Mouse (Mus musculus) hindbrain, embryonic 14.5 days (tissue): ENCODE data around the gene P2ry4. TPM values are rescaled to one million over a fixed set of nuclear protein-coding genes. Genes with fewer than 3 reads are reported as not detected.

ENCODE experiments used
- ATAC-seq: fragments of 200-750 bp; cut with Nextera tagmentation; 2 replicates; pipeline ENCODE4 v1.8.0; 2017; ENCODE audit warnings: moderate number of reproducible peaks, mild to moderate bottlenecking, moderate TSS enrichment, moderate library complexity; ENCODE audit not compliant: low FRiP score
- DNase-seq: peaks from one replicate; pipeline ENCODE4 v3.0.0-alpha.2; 2015; ENCODE audit warnings: low spot score
- H3K27ac ChIP-seq: fragments of 300-500 bp; sonication (generic); 2 replicates; pipeline ENCODE4 v1.5.1; 2014; ENCODE audit warnings: mild to moderate bottlenecking, moderate library complexity
- H3K27me3 ChIP-seq: fragments of 300-500 bp; sonication (generic); 2 replicates; pipeline ENCODE4 v1.6.1; 2014; ENCODE audit warnings: mild to moderate bottlenecking, low read length, mixed read lengths; ENCODE audit not compliant: control insufficient read depth, insufficient read depth
- H3K36me3 ChIP-seq: fragments of 300-500 bp; sonication (generic); replicated peaks from 2 replicates; pipeline ENCODE4 v1.6.1; 2014; ENCODE audit not compliant: control insufficient read depth, insufficient read depth
- H3K4me1 ChIP-seq: fragments of 300-500 bp; sonication (generic); replicated peaks from 2 replicates; pipeline ENCODE4 v1.6.1; 2014; ENCODE audit warnings: antibody characterized with exemption, low read length, mixed read lengths; ENCODE audit not compliant: control insufficient read depth, insufficient read depth
- H3K4me2 ChIP-seq: fragments of 300-500 bp; sonication (generic); replicated peaks from 2 replicates; pipeline ENCODE4 v1.6.1; 2014; ENCODE audit warnings: mild to moderate bottlenecking, moderate library complexity
- H3K4me3 ChIP-seq: fragments of 300-500 bp; sonication (generic); replicated peaks from 2 replicates; pipeline ENCODE4 v1.5.1; 2014; ENCODE audit warnings: mild to moderate bottlenecking, low read length
- H3K9ac ChIP-seq: fragments of 300-500 bp; sonication (generic); 2 replicates; pipeline ENCODE4 v1.6.1; 2014
- H3K9me3 ChIP-seq: fragments of 300-500 bp; sonication (generic); 2 replicates; pipeline ENCODE4 v1.6.1; 2016; ENCODE audit warnings: low read length; ENCODE audit not compliant: control insufficient read depth
- WGBS: fragments of 180-500 bp; shearing (Covaris S2); extraction: QIAGEN DNeasy Blood & Tissue Kit; methylation state at CpG from one replicate; pipeline ENCODE4 v1.1.7; 2014; 5-methylcytosine and 5-hydroxymethylcytosine counted together
- polyA plus RNA-seq: library from polyadenylated mRNA; unstranded; fragments of >200 nt; fragmentation: Nextera tagmentation; extraction: Ambion mirVana; gene quantifications from 2 replicates; pipeline ENCODE4 v1.2.1, GENCODE M21; 2014

P2ry4 gene
- not detected in 2 replicates for polyA plus RNA-seq

GRCm38 (mm10) chrX:100594791-100595190 lies at the start of gene P2ry4:
TSS of gene P2ry4 (minus strand) at chrX:100594869.
- 69% methylated on average over 4 of the region's 4 CpGs for WGBS
- Histone ChIP-seq H3K27ac (no peak within 1 kb of the TSS), H3K4me3 (no peak within 1 kb of the TSS), H3K9me3 (no peaks in the 10 kb centered on the region), H3K9ac (no peak within 1 kb of the TSS), H3K36me3 (no peaks in the 10 kb centered on the region), H3K4me2 (no peak within 1 kb of the TSS), H3K27me3 (0 out of 2 replicates have a peak, but pooled peaks cover 8% of the 10 kb centered on the region), H3K4me1 (no peaks in the 10 kb centered on the region)
- ATAC-seq (no peak), DNase-seq (no peak)

- 94% methylated on average over 8 of the region's 8 CpGs for WGBS
- Histone ChIP-seq H3K27me3 (no peaks in the 10 kb centered on the region; the same call in 1 of the 2 replicates), H3K4me2 (no peak overlapping the region), H3K9me3 (no peaks in the 10 kb centered on the region), H3K36me3 (no peaks in the 10 kb centered on the region), H3K4me1 (no peaks in the 10 kb centered on the region), H3K9ac (no peak overlapping the region), H3K4me3 (no peak overlapping the region), H3K27ac (no peak overlapping the region)
- no peak for DNase-seq
- ATAC-seq = no peak
Measured at GRCm38 (mm10) chrX:100638477-100638876, 43.8 kb upstream of the P2ry4 start.

GRCm38 (mm10) chrX:100629076-100629475 lies 34.4 kb upstream of the P2ry4 start:
- Histone ChIP-seq H3K36me3 (no peaks in the 10 kb centered on the region), H3K27ac (no peak overlapping the region), H3K4me3 (no peak overlapping the region), H3K9ac (no peak overlapping the region), H3K4me1 (no peaks in the 10 kb centered on the region), H3K9me3 (no peaks in the 10 kb centered on the region), H3K4me2 (no peak overlapping the region), H3K27me3 (0 out of 2 replicates have a peak, but pooled peaks cover 3% of the 10 kb centered on the region)
- ATAC-seq (no peak), DNase-seq (no peak)
- WGBS = 94% methylated on average over 2 of the region's 2 CpGs

GRCm38 (mm10) chrX:100625802-100626793 lies 31.4 kb upstream of the P2ry4 start, which contains the start of gene Pdzd11:
TSS of gene Pdzd11 (minus strand) at chrX:100626568.
- Histone ChIP-seq H3K27me3 (0 out of 2 replicates have a peak, but pooled peaks cover 3% of the 10 kb centered on the region), H3K4me1 (no peaks in the 10 kb centered on the region), H3K9me3 (no peaks in the 10 kb centered on the region), H3K4me2 (peak within 1 kb of the TSS; percentile 71), H3K4me3 (peak within 1 kb of the TSS; percentile 47), H3K9ac (peak within 1 kb of the TSS; percentile 67), H3K36me3 (peaks cover 10% of the 10 kb centered on the region), H3K27ac (peak within 1 kb of the TSS; percentile 47; the same call in 1 of the 2 replicates)
- 19% methylated on average over 62 of the region's 62 CpGs for WGBS
- peak; percentile 87 for DNase-seq
- ATAC-seq = peak; percentile 100

GRCm38 (mm10) chrX:100625546-100625801 lies 30.8 kb upstream of the P2ry4 start, which contains the start of gene Kif4:
TSS of gene Kif4 (plus strand) at chrX:100625737.
- Histone ChIP-seq H3K4me3 (peak within 1 kb of the TSS; percentile 47), H3K9ac (peak within 1 kb of the TSS; percentile 67), H3K4me1 (no peaks in the 10 kb centered on the region), H3K27ac (peak within 1 kb of the TSS; percentile 47; the same call in 1 of the 2 replicates), H3K4me2 (peak within 1 kb of the TSS; percentile 71), H3K36me3 (peaks cover 10% of the 10 kb centered on the region), H3K27me3 (0 out of 2 replicates have a peak, but pooled peaks cover 3% of the 10 kb centered on the region), H3K9me3 (no peaks in the 10 kb centered on the region)
- WGBS = 22% methylated on average over 3 of the region's 3 CpGs
- ATAC-seq (no peak), DNase-seq (no peak)

DNA sequence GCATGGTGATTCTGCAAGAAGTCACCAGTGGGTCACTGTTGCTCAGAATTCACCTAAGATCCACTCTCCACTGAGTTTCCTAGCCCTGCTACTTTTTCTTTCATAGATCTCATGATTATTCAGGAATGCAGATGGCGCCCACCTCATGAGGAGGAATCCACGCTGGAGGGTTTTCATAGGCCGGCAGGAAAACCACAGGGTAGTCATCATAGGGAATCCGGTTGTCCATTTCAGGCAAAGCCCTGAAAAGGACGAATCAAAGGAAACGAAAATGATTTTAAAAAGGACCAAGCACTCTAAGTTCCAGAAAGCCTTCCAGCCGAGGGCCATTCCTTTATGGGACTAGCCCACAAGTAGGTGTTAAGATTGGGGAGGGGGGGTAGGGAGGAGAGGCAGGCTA lies 30.5 kb upstream of the P2ry4 start:
- ATAC-seq = no peak

GRCm38 (mm10) chrX:100624242-100624641 lies 29.6 kb upstream of the P2ry4 start:
- Histone ChIP-seq H3K4me2 (no peak overlapping the region), H3K36me3 (peaks cover 10% of the 10 kb centered on the region), H3K27ac (no peak overlapping the region), H3K27me3 (0 out of 2 replicates have a peak, but pooled peaks cover 3% of the 10 kb centered on the region), H3K9me3 (no peaks in the 10 kb centered on the region), H3K9ac (no peak overlapping the region), H3K4me3 (no peak overlapping the region), H3K4me1 (no peaks in the 10 kb centered on the region)
- ATAC-seq = no peak
- WGBS = 94% methylated on average over 4 of the region's 4 CpGs
- DNase-seq = no peak

More for the DNA sequence above, 30.5 kb upstream of the P2ry4 start:
- no peaks in the 10 kb centered on the region for H3K9me3 ChIP-seq
- peak overlapping the region; percentile 67 for H3K9ac ChIP-seq
- peak overlapping the region; percentile 47 for H3K4me3 ChIP-seq
- H3K27ac ChIP-seq = no peak overlapping the region
- peak overlapping the region; percentile 57 for H3K4me2 ChIP-seq
- DNase-seq = no peak
- WGBS = 40% methylated on average over 7 of the region's 7 CpGs
- H3K4me1 ChIP-seq = no peaks in the 10 kb centered on the region
- H3K27me3 ChIP-seq = 0 out of 2 replicates have a peak, but pooled peaks cover 3% of the 10 kb centered on the region
- peaks cover 10% of the 10 kb centered on the region for H3K36me3 ChIP-seq

DNA sequence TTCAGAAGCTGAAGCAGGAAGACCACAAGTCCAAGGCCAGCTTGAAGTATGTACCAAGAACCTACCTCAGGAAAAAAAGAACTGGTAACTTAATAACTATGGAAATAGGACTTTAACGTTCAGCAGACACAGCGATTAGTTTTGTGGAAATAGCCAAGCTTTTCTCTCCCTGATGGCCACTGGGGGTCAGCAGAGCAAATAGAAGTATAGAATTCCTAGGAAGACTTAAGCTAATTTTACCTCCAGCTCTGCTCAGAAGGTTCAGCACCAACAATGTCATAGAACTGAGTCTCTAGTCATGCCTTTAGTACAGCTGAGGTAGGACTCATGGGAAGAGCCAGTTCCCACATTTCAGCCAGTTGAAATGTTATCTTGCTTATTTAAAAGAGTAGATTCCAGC lies 26.7 kb upstream of the P2ry4 start:
- WGBS = 74% methylated on average over 2 of the region's 2 CpGs
- Histone ChIP-seq H3K4me1 (no peaks in the 10 kb centered on the region), H3K9me3 (no peaks in the 10 kb centered on the region), H3K36me3 (peaks cover 10% of the 10 kb centered on the region), H3K4me3 (no peak overlapping the region), H3K27ac (no peak overlapping the region), H3K4me2 (no peak overlapping the region), H3K9ac (no peak overlapping the region), H3K27me3 (no peaks in the 10 kb centered on the region)
- ATAC-seq = no peak
- DNase-seq = no peak

DNA sequence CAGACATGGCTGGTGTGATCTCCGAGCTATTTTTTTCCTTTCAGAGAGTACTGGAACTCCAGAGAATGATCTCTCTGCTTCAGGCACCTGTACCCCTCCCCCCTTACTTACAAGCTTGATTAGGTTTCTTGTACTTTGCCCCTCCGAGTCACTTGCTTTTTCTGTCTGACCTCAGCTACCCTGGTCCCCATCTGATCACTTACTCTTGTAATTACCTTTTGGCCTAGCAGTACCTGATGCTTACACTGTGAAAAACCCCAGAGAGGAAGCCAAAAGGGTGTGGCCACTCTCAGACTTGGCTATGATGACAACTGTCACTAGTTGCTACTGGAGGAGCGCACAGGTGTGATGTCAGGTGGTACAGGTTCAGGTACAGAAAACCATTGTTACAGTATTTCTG lies 23.8 kb upstream of the P2ry4 start:
- Histone ChIP-seq H3K4me1 (no peaks in the 10 kb centered on the region), H3K27ac (no peak overlapping the region), H3K36me3 (peaks cover 7% of the 10 kb centered on the region), H3K4me2 (no peak overlapping the region), H3K4me3 (no peak overlapping the region), H3K27me3 (no peaks in the 10 kb centered on the region), H3K9me3 (no peaks in the 10 kb centered on the region), H3K9ac (no peak overlapping the region)
- ATAC-seq = no peak
- WGBS = 69% methylated on average over 3 of the region's 3 CpGs
- no peak for DNase-seq
